Mouse (Mus musculus) cerebellum, adult 9-11 months (tissue): ENCODE data around the gene Bnc2.

Experiments
- DNase-seq: peaks from one replicate; pipeline ENCODE4 v3.0.0; 2022

The Bnc2 gene

GRCm38 (mm10) chr4:84675171-84675973 is at the start of gene Bnc2:
TSS of gene Bnc2 (minus strand) at chr4:84675275.
- no peak for DNase-seq

DNA sequence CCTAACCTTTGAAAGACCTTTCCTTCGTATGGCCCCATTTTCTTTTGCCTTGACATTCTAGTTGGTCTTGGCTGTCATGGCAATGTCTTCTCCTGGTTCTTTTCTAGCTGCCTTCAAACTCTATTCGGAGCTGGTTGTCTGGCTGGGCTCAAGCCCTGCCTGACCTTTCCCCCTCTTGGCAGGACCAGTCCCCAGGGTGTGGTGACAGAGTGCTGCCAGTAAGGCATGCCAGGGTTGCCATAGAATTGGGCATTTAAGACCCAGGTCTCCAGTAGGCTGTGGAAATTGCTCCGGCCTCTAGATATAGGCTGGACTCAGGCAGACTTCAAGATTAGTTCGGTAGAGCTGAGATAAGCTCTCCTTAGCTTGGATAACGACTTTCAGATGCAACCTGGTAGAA is 32.9 kb upstream of the Bnc2 start:
- no peak for DNase-seq

DNA sequence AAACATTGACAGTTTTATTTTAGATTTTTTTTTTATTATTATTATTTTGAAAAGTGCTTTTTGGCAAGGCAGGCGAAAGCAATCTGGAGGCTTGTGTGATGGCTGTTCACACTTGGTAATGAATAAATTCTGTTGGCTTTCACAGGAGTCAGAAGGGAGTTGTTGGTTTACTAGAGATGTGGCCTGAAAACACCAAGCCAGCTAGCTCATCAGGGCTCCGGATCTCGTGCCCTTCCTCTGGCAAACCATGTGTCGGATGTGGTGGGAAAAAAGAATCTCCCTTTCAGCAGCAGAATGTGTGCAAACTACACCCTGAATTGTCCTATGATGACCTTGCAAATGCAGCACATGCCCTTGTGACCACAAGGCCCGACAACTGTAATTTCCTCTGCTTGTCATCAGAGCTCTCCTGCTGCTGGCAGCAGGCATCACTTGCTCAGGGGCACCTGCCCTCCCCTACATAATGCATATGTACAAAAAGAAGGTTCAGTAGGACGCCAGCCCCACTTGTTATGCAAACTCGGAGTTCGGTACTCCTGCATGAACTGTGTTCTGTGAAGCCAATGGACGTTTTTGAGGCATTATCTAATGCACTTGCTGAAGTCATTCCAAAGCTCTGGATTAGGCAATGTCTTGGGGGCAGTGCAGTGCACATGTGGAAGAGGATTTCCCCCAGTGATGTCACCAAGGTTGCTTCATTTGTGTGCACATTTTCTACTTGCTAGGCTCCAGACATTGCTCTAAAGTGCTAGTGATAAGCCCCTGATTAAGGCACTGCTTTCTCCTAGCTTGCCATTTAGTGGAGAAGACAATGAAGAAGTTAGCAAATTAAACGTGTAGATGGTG is 10.7 kb upstream of the Bnc2 start:
- no peak for DNase-seq

DNA sequence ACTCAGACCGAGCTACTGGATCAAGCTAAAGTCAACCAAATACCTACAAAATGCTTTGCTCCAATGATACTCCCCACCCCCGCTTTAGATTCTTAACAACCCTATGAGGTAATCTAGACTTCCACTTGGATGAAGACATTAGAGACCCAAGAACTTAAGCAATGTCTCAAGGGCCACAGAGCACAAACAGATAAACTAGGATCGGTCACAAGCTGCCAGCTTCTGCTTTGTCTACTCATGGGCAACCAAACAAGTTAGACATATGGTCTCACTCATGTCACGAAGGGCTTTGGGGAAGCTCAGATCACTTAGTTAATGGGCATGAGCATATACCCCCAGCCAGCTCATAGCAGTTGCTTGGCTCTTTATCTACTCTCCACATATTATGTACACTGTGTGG is 9.9 kb upstream of the Bnc2 start:
- DNase-seq = no peak

GRCm38 (mm10) chr4:84675974-84676315 is 870 bp upstream of the Bnc2 start:
- no peak for DNase-seq

- DNase-seq = no peak
Measured at GRCm38 (mm10) chr4:84674318-84675170, 531 bp downstream of the Bnc2 start.

DNA sequence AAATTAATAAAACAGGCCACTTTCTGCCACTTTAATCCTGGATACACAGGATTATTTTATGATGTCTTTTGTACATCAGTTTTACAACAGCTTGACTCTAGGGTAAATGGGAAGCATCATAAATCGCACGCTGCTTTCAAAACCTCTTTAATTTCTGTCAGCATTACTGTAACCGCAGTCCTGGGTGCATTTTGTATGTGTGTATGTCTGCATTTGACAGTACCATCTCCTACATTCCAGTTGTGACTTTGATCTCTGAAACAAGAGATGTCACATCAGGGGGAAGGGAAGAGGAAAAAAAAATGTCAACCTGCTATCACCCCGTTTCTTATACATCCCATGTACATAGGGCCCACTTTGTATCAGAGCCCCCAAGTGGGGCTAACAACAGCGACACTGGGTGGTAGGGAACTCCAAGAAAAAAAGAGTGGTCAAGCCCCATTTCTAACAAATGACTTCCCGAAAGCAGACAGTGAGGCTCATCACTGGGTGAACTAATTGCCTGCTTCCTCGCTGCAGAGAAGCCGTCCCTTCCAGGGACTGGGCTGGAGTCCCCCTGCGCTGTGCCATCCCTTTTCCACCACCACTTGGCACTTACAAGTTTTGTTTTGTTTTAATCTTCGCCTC is 1.3 kb downstream of the Bnc2 start:
- DNase-seq = no peak

DNA sequence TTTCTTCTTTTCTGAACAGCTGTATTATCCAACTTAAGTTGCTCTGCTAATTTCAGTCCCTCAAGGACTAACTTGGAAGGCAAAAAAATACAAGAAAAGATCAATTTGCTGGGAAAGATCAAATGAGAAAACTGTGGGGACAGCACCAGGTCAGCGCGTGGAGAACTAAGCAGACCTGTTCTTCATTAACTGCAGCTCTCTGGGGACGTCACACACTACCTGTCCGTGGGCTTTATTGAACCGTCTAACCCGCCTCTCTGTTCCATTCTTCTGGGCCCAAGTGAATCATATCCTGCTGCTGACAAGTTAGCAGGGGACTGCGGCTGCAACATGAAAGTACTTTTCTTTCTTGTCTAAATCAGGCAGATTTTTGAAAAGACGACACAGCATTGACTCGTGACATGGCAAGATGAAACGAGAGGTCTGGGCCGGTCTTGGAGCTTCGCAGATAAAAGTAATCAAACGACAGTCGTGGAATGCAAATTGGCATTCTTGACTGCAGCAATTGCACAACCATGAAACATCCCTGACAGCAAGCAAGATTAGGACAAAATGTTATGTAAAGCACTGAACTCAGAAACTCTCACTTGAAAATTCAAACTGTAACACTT is 2.8 kb downstream of the Bnc2 start:
- DNase-seq = no peak

DNA sequence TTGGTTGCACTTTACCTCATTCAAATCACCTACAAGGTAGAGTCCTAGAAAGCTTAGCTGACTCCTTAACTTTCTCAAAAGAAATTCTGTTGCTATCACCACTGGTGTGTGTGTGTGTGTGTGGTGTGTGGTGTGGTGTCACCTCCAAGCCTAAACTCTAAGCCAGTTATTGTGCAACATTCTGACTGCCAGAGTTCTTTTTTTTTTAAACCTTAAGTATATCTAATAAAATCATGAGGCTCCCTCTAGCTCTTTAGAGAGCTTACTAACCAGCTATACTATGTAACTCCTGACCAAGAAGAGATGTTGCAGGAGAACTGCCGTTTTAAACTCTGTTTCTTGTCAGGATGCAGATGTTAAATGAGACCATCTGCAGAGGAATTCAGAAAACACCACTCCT is 4.1 kb downstream of the Bnc2 start:
- no peak for DNase-seq

GRCm38 (mm10) chr4:84669650-84670049 is 5.4 kb downstream of the Bnc2 start:
- no peak for DNase-seq

- no peak for DNase-seq
Measured at GRCm38 (mm10) chr4:84668949-84669605, 6.0 kb downstream of the Bnc2 start.

DNA sequence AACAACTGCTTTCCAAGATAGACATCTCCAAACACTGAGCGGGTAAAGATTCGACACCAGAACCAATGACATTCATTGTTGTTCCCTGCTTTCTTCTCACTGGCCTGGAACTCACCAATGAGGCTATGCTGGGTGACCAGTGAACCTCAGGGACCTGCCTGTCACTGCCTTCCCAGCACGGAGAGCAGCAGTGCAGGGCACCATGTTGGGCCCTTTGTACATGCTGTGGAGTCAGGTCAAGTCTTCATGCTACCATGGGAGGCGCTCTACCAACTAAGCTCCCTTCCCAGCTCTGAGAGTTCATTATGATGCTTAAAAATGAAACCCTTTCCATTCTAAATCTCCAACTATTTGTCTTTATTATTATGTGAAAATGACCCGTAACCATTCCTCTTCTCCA is 6.8 kb downstream of the Bnc2 start:
- no peak for DNase-seq

GRCm38 (mm10) chr4:84662228-84663065 is 12.6 kb downstream of the Bnc2 start:
- DNase-seq = no peak

DNA sequence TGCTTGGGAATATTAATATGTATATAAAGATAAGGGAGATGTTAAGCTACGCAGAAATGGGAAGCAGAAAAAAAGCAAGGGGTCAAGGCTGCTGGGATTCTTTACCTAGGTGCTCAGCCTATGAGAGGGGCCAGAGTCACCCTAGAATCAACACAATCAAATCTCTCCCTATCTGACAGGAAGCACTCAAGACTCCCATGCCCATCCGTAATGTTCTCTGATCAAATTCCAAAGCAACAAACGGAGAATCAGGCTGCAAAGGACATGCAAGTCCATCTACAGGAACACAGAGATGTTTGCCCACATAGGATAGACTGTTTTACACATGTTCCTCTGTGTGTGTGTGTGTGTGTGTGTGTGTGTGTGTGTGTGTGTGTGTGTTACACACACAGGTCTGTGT is 13.7 kb downstream of the Bnc2 start:
- no peak for DNase-seq

GRCm38 (mm10) chr4:84651786-84652185 is 23.3 kb downstream of the Bnc2 start:
- DNase-seq = no peak

- no peak for DNase-seq
Measured at GRCm38 (mm10) chr4:84646576-84646975, 28.5 kb downstream of the Bnc2 start.

DNA sequence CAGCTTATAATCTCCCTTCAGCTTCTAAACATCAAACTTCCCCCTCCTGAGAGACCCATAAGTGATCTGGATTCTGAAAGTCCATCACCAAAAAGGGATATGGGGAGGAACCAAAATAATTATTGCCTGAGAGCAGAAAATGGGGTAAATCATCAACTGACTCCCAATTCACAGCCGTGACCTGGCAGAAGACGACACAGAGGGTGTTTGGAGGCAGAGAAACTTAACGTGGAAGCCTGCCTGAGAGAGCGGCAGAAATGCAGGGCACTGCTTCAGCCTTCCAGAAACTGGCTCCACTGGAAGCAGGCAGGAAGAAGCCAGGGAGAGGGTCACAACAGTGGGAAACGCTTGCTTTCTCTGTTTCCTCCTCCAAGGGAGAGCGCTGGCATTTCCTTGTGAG is 35.9 kb downstream of the Bnc2 start:
- DNase-seq = no peak

GRCm38 (mm10) chr4:84637641-84638040 is 37.4 kb downstream of the Bnc2 start:
- no peak for DNase-seq

- DNase-seq = no peak
Measured at GRCm38 (mm10) chr4:84634751-84635150, 40.3 kb downstream of the Bnc2 start.

DNA sequence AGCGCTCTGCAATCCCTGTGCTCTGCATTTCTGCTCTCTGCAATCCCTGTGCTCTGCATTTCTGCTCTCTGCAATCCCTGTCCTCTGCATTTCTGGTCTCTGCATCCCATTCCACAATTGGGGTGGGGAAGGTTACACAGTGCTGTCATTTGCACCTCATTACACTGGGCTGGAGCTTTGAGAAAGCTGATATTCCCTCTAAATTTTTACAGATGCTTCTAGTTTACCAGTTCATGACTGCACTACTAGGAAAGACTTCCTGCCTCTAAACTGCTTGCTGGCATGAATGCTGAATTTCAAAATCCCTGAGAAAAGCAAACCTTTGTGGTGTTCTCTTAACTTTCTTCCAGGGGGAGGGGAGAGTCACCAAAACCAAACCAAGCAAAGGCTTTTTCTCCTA is 41.1 kb downstream of the Bnc2 start:
- DNase-seq = no peak
